ENCODE assay signal across 22 mouse cellular contexts in the genomic region with DNA sequence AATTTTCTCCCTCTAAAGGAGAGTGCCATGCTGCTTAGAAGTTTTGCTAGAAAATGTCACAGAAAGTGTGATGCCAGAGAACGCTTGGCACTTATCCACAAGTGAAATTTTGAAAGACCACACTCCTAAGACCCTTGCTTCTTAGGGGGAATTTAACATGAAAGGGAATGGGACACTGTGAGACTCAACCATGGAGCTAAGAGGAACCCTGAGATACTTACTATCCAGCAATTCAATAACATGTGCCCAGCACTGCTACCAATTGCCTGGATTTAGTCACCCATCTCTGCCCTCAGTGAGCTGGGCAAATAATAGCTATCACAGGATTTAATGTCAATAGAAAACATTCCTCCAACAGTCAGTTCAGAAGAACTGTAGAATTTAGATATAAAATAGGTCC.
DNase-seq lines count a peak whose midpoint lies in the region; ATAC-seq and TF ChIP-seq lines count a peak whose summit lies in the region.
"Had no signal": no experiment of that assay in that cellular context is flagged by ENCODE, and none has a peak within 500 bp of the region (broad histone marks: within the 10 kb centered on the region; RNA-seq: fewer than 3 reads in every experiment).

No protein-coding gene starts in this region.

- no peak for TF ChIP-seq CTCF in forebrain, postnatal 0 days (IDR thresholded peaks at IDR 0.05; ENCODE audit: low read depth)

- 65% methylated on average over 1 of the region's 1 CpGs for WGBS in forebrain, embryonic 11.5 days
- WGBS in forebrain, embryonic 15.5 days, result 31% methylated on average over 1 of the region's 1 CpGs
- 41% methylated on average over 1 of the region's 1 CpGs for WGBS in forebrain, embryonic 13.5 days
- 32% methylated on average over 1 of the region's 1 CpGs for WGBS in forebrain, postnatal 0 days
- WGBS in forebrain, embryonic 16.5 days, result 31% methylated on average over 1 of the region's 1 CpGs

- no peak overlapping the region for H3K9ac ChIP-seq in forebrain, embryonic 11.5 days (ENCODE audit: low read length)
- H3K9ac ChIP-seq in forebrain, embryonic 15.5 days (replicated peaks), result no peak overlapping the region
- H3K9ac ChIP-seq in forebrain, embryonic 13.5 days, result no peak overlapping the region
- H3K9ac ChIP-seq in forebrain, postnatal 0 days, result no peak overlapping the region
- no peak overlapping the region for H3K9ac ChIP-seq in forebrain, embryonic 16.5 days (replicated peaks; ENCODE audit: low read depth, low read length)
- H3K9ac ChIP-seq: embryonic facial prominence, embryonic 12.5 days had no signal

- H3K4me2 ChIP-seq in forebrain, embryonic 11.5 days (ENCODE audit: low read depth, low read length, severe bottlenecking), result no peak overlapping the region
- no peak overlapping the region for H3K4me2 ChIP-seq in forebrain, embryonic 15.5 days (replicated peaks)
- H3K4me2 ChIP-seq in forebrain, embryonic 13.5 days, result no peak overlapping the region
- no peak overlapping the region for H3K4me2 ChIP-seq in forebrain, postnatal 0 days (ENCODE audit: low read depth)
- H3K4me2 ChIP-seq in forebrain, embryonic 16.5 days (ENCODE audit: low read length), result no peak overlapping the region
- H3K4me2 ChIP-seq: embryonic facial prominence, embryonic 12.5 days had no signal

- DNase-seq in forebrain, embryonic 11.5 days (ENCODE audit: low spot score), result no peak
- no peak for DNase-seq in forebrain, postnatal 0 days
- no peak for DNase-seq in kidney, adult 8-10 months
- DNase-seq: adrenal gland, adult 8-10 months; adrenal gland, postnatal 14 days; adrenal gland, postnatal 36 days; B cell, adult 2 months; cerebellum, adult 11 months; cerebellum, adult 18-20 months; cerebellum, adult 8-10 months; cerebellum, adult 9-11 months; cerebellum, postnatal 25 days had no signal

- H3K36me3 ChIP-seq in forebrain, embryonic 11.5 days (ENCODE audit: control insufficient read depth, insufficient read depth, low read length), result no peaks in the 10 kb centered on the region
- no peaks in the 10 kb centered on the region for H3K36me3 ChIP-seq in forebrain, embryonic 15.5 days
- H3K36me3 ChIP-seq in forebrain, embryonic 13.5 days (ENCODE audit: poor library complexity, severe bottlenecking), result no peaks in the 10 kb centered on the region
- H3K36me3 ChIP-seq in forebrain, postnatal 0 days (ENCODE audit: insufficient read depth), result no peaks in the 10 kb centered on the region
- no peaks in the 10 kb centered on the region for H3K36me3 ChIP-seq in forebrain, embryonic 16.5 days (ENCODE audit: control insufficient read depth, insufficient read depth)
- H3K36me3 ChIP-seq: embryonic facial prominence, embryonic 10.5 days; embryonic facial prominence, embryonic 12.5 days; G1E had no signal

- no peaks in the 10 kb centered on the region for H3K27me3 ChIP-seq in forebrain, embryonic 11.5 days (ENCODE audit: control insufficient read depth, insufficient read depth, low read length)
- no peaks in the 10 kb centered on the region for H3K27me3 ChIP-seq in forebrain, embryonic 15.5 days
- no peaks in the 10 kb centered on the region for H3K27me3 ChIP-seq in forebrain, embryonic 13.5 days
- no peaks in the 10 kb centered on the region for H3K27me3 ChIP-seq in forebrain, postnatal 0 days (ENCODE audit: insufficient read depth, low read length)
- no peaks in the 10 kb centered on the region for H3K27me3 ChIP-seq in forebrain, embryonic 16.5 days (replicated peaks; ENCODE audit: control insufficient read depth, insufficient read depth, low read length)
- H3K27me3 ChIP-seq: CH12.LX; embryonic facial prominence, embryonic 12.5 days; Patski had no signal

- H3K4me1 ChIP-seq in forebrain, embryonic 11.5 days (replicated peaks; ENCODE audit: control insufficient read depth, insufficient read depth, low read length), result no peaks in the 10 kb centered on the region
- H3K4me1 ChIP-seq in forebrain, embryonic 15.5 days, result no peaks in the 10 kb centered on the region; the same call in 1 of the 2 replicates
- peaks cover 5% of the 10 kb centered on the region for H3K4me1 ChIP-seq in forebrain, embryonic 13.5 days
- no peaks in the 10 kb centered on the region for H3K4me1 ChIP-seq in forebrain, postnatal 0 days (ENCODE audit: insufficient read depth)
- no peaks in the 10 kb centered on the region for H3K4me1 ChIP-seq in forebrain, embryonic 16.5 days (replicated peaks; ENCODE audit: control insufficient read depth, insufficient read depth, low read length)
- H3K4me1 ChIP-seq: embryonic facial prominence, embryonic 10.5 days; embryonic facial prominence, embryonic 12.5 days had no signal

- peak; percentile 51; the same call in 1 of the 2 replicates for ATAC-seq in forebrain, embryonic 11.5 days (replicated peaks; ENCODE audit: low FRiP score)
- ATAC-seq in forebrain, embryonic 15.5 days (replicated peaks), result no peak
- peak; percentile 13; the same call in 1 of the 2 replicates for ATAC-seq in forebrain, embryonic 13.5 days
- no peak for ATAC-seq in forebrain, postnatal 0 days
- peak; percentile 28; the same call in 1 of the 2 replicates for ATAC-seq in forebrain, embryonic 16.5 days
- ATAC-seq: activated CD4-positive, CD25-positive, alpha-beta regulatory T cell, adult 4 months; CD4-positive, CD25-positive, alpha-beta regulatory T cell, adult 4 months; Patski had no signal

- no peak overlapping the region for H3K27ac ChIP-seq in forebrain, embryonic 11.5 days (ENCODE audit: low read depth, low read length)
- no peak overlapping the region for H3K27ac ChIP-seq in forebrain, embryonic 15.5 days (replicated peaks)
- 0 out of 2 replicates have a peak overlapping the region, but pooled peaks have one; percentile 31 for H3K27ac ChIP-seq in forebrain, embryonic 13.5 days
- no peak overlapping the region for H3K27ac ChIP-seq in forebrain, postnatal 0 days (ENCODE audit: low read depth, low read length)
- H3K27ac ChIP-seq in forebrain, embryonic 16.5 days (ENCODE audit: low read length), result no peak overlapping the region
- H3K27ac ChIP-seq: embryonic facial prominence, embryonic 10.5 days; embryonic facial prominence, embryonic 12.5 days had no signal

- H3K4me3 ChIP-seq in forebrain, embryonic 11.5 days (ENCODE audit: low read depth, low read length), result no peak overlapping the region
- H3K4me3 ChIP-seq in forebrain, embryonic 15.5 days, result no peak overlapping the region
- H3K4me3 ChIP-seq in forebrain, embryonic 13.5 days, result no peak overlapping the region
- H3K4me3 ChIP-seq in forebrain, postnatal 0 days (ENCODE audit: low read depth, low read length), result no peak overlapping the region
- H3K4me3 ChIP-seq in forebrain, embryonic 16.5 days (replicated peaks; ENCODE audit: low read length), result no peak overlapping the region
- H3K4me3 ChIP-seq: embryonic facial prominence, embryonic 10.5 days; embryonic facial prominence, embryonic 12.5 days had no signal

- no peaks in the 10 kb centered on the region for H3K9me3 ChIP-seq in forebrain, embryonic 11.5 days (ENCODE audit: control insufficient read depth, low read length)
- no peaks in the 10 kb centered on the region for H3K9me3 ChIP-seq in forebrain, embryonic 15.5 days
- 0 out of 2 replicates have a peak, but pooled peaks cover 3% of the 10 kb centered on the region for H3K9me3 ChIP-seq in forebrain, embryonic 13.5 days (replicated peaks)
- no peaks in the 10 kb centered on the region for H3K9me3 ChIP-seq in forebrain, postnatal 0 days (ENCODE audit: low read length)
- no peaks in the 10 kb centered on the region for H3K9me3 ChIP-seq in forebrain, embryonic 16.5 days (ENCODE audit: control insufficient read depth, low read length)
- H3K9me3 ChIP-seq: embryonic facial prominence, embryonic 10.5 days; embryonic facial prominence, embryonic 12.5 days had no signal

Comparison
In these comparisons a context has a peak if more than half of its experiments do, and no peak if none do; other contexts are left out.
1. ATAC-seq: peak in forebrain, embryonic 11.5 days (single experiment), forebrain, embryonic 13.5 days (single experiment) and forebrain, embryonic 16.5 days (single experiment); none in forebrain, embryonic 15.5 days (single experiment) and forebrain, postnatal 0 days (single experiment).